Mouse (Mus musculus) CH12.LX (cell line): ENCODE data around the gene Ash1l. TPM values are rescaled to one million over a fixed set of nuclear protein-coding genes. Genes with fewer than 3 reads are reported as not detected.

Experiments
- DNase-seq: peaks from one replicate; pipeline ENCODE4 v3.0.0-alpha.2; 2013; ENCODE audit errors: extremely low read depth
- H3K27ac ChIP-seq: 2 replicates; pipeline ENCODE4 v1.5.1; 2012; ENCODE audit warnings: low read depth, mild to moderate bottlenecking, control low read depth, moderate library complexity; ENCODE audit not compliant: insufficient read depth
- H3K27me3 ChIP-seq: replicated peaks from 2 replicates; pipeline ENCODE3; 2012; ENCODE audit warnings: inconsistent platforms
- H3K36me3 ChIP-seq, 2 experiments: replicated peaks in 1 of 2; 2 replicates each; pipeline versions ENCODE3 to v1.6.1; 2012; ENCODE audit warnings: inconsistent platforms in 1 of 2, low read length in 1 of 2, mild to moderate bottlenecking in 1 of 2, mixed read lengths in 1 of 2, moderate library complexity in 1 of 2; ENCODE audit not compliant: control insufficient read depth in 1 of 2, insufficient read depth in 1 of 2
- H3K4me1 ChIP-seq, 2 experiments: 2 replicates each; pipeline ENCODE4 v1.6.1; 2012; ENCODE audit warnings: inconsistent platforms in 1 of 2, moderate library complexity in 1 of 2; ENCODE audit not compliant: insufficient read depth in 2 of 2, control insufficient read depth in 1 of 2
- H3K4me2 ChIP-seq: 2 replicates; pipeline ENCODE4 v1.6.1; 2012; ENCODE audit warnings: low read depth, mild to moderate bottlenecking, control low read depth; ENCODE audit not compliant: poor library complexity, insufficient read depth, severe bottlenecking
- H3K4me3 ChIP-seq, 3 experiments: fragments of 150-350 bp in 1 of 3; sonication (generic) in 1 of 3; replicated peaks in 1 of 3; 2 replicates each; pipeline versions ENCODE3 to v1.5.1; 2011 to 2012; ENCODE audit warnings: low read depth in 2 of 3, low read length in 2 of 3, mild to moderate bottlenecking in 2 of 3, moderate library complexity in 2 of 3, control low read depth in 1 of 3, improper control_type of control experiment in 1 of 3, inconsistent platforms in 1 of 3, mixed read lengths in 1 of 3; ENCODE audit not compliant: poor library complexity in 1 of 3
- H3K79me2 ChIP-seq: replicated peaks from 2 replicates; pipeline ENCODE4 v1.6.1; 2012; ENCODE audit warnings: mild to moderate bottlenecking, moderate library complexity; ENCODE audit not compliant: control insufficient read depth, poor library complexity, insufficient read depth, severe bottlenecking; ENCODE audit errors: extremely low read depth
- H3K9ac ChIP-seq: 2 replicates; pipeline ENCODE4 v1.6.1; 2012; ENCODE audit warnings: low read depth, mild to moderate bottlenecking, control low read depth, moderate library complexity; ENCODE audit not compliant: insufficient read depth
- H3K9me3 ChIP-seq: replicated peaks from 2 replicates; pipeline ENCODE3; 2012; ENCODE audit warnings: low read length, inconsistent platforms, mixed read lengths
- CHD1 ChIP-seq: IDR thresholded peaks from 2 replicates; pipeline ENCODE4 v1.6.1; 2012; ENCODE audit warnings: low read depth, low read length, improper control_type of control experiment, inconsistent platforms
- CHD2 ChIP-seq: IDR thresholded peaks from 2 replicates; pipeline ENCODE4 v1.6.1; 2011; ENCODE audit warnings: low read length, improper control_type of control experiment
- ETS1 ChIP-seq: conservative IDR thresholded peaks from 2 replicates; pipeline ENCODE4 v1.6.1; 2012; ENCODE audit warnings: low read depth, mild to moderate bottlenecking, inconsistent platforms, low read length, improper control_type of control experiment, moderate library complexity
- IRF4 ChIP-seq: IDR thresholded peaks from 2 replicates; pipeline ENCODE4 v1.6.1; 2014; ENCODE audit warnings: low read depth, mild to moderate bottlenecking, inconsistent platforms, low read length, improper control_type of control experiment
- JUND ChIP-seq: conservative IDR thresholded peaks from 2 replicates; pipeline ENCODE4 v1.6.1; 2011; ENCODE audit warnings: low read depth, low read length, improper control_type of control experiment
- MAZ ChIP-seq: IDR thresholded peaks from 2 replicates; pipeline ENCODE4 v1.6.1; 2012; ENCODE audit warnings: low read depth, mild to moderate bottlenecking, inconsistent platforms, low read length, improper control_type of control experiment, moderate library complexity
- MYC ChIP-seq: IDR thresholded peaks from 2 replicates; pipeline ENCODE4 v1.6.1; 2011; ENCODE audit warnings: low read depth, mild to moderate bottlenecking, improper control_type of control experiment, low read length
- NELFE ChIP-seq: IDR thresholded peaks from 2 replicates; pipeline ENCODE4 v1.6.1; 2011; ENCODE audit warnings: low read depth, low read length, improper control_type of control experiment
- POLR2AphosphoS2 ChIP-seq: IDR thresholded peaks from 2 replicates; pipeline ENCODE4 v1.6.1; 2011; ENCODE audit warnings: low read depth, low read length, improper control_type of control experiment
- RAD21 ChIP-seq: IDR thresholded peaks from 2 replicates; pipeline ENCODE4 v1.6.1; 2011; ENCODE audit warnings: low read depth, mild to moderate bottlenecking, low read length, improper control_type of control experiment, moderate library complexity
- TBP ChIP-seq: conservative IDR thresholded peaks from 2 replicates; pipeline ENCODE4 v1.6.1; 2011; ENCODE audit warnings: low read depth, low read length, improper control_type of control experiment
- USF1 ChIP-seq: IDR thresholded peaks from 2 replicates; pipeline ENCODE4 v1.6.1; 2014; ENCODE audit warnings: low read depth, mild to moderate bottlenecking, inconsistent platforms, low read length, improper control_type of control experiment
- ZC3H11A ChIP-seq: IDR thresholded peaks from 2 replicates; pipeline ENCODE4 v1.6.1; 2012; ENCODE audit warnings: low read depth, mild to moderate bottlenecking, inconsistent platforms, low read length, improper control_type of control experiment
- dilution Hi-C: fragments of 300-500 bp; cut with MboI; formaldehyde crosslinking; loops from 2 replicates; pipeline ENCODE4 v1.14.3; 2020; ENCODE audit warnings: low sequenced_read_pairs; ENCODE audit not compliant: extremely low pct_unique_long_range_greater_than_20kb, extremely low pct_ligation_motif_present
- in situ Hi-C: fragments of 300-500 bp; cut with MboI; formaldehyde crosslinking; loops from 3 replicates; pipeline ENCODE4 v1.14.3; 2019; ENCODE audit warnings: low sequenced_read_pairs, low pct_ligation_motif_present, low pct_unique_long_range_greater_than_20kb, mixed read lengths
- polyA plus RNA-seq: library from polyadenylated mRNA; unstranded; fragments of >175 nt; gene quantifications from 2 replicates; pipeline ENCODE4 v1.2.1, GENCODE M21; 2012; ENCODE audit warnings: low read depth; ENCODE audit not compliant: insufficient read length
- total RNA-seq, 2 experiments: library from RNA; depleted of rRNA; stranded (reverse); fragments of 300-350 nt in 1 of 2; fragments of >200 nt in 1 of 2; gene quantifications; 2 replicates each; pipeline ENCODE4 v1.2.3; 2012 to 2014

The Ash1l gene
- total and polyA plus RNA-seq, 3 experiments = 2.9 to 9.7 (median 5.8) TPM

DNA sequence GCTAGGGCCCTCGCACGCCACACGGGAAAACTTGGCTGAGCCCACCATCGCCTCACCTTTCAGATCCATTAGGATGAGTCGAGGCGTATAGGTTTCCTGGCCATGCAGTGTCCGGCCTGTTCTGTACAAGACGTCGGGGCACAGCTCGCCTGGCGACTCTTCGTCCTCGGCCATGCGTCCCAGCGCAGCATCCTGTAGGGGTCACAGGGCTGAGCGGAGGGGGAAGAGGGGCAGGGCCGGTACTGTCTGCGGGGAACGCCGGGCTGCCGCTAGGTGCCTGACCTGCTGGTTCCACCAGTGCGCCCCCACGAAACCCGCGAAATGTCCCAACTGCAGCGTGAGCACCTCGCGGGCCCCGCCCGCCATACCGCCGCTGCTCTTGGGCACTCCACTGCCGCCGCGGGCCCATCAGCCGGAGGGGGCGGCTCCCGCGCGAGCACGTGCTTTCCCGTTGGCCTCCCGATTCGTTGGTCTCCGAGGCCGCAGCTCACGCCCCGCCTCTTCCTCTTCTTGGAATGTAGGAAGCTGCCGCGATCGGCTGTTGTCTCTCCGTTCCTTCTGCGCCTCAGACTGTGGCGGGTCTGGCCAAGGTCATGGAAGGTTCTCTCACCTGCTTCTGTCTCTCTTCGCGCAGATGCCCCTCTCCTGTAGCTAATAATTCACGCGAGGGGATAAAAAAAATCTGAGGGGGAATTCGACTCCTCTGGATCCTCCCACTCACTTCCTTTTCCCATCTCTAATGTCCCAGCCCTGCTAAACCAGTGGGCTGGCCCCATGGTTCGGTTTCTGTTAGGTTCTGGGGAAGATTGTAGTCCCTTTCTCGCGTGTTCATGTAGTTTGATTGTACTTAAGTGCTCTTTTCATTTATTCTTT, 36.7 kb upstream of the Ash1l start, which contains the start of gene Msto1 (continued):
- no peak; the same call in 1 of the 2 replicates for TF ChIP-seq MAZ
- peak; percentile 63 for TF ChIP-seq IRF4
- TF ChIP-seq CHD2 = peak; percentile 42; the same call in 1 of the 2 replicates
- TF ChIP-seq USF1 = peak; percentile 90
- peak; percentile 90 for TF ChIP-seq TBP
- no peak for TF ChIP-seq JUND
- TF ChIP-seq ETS1 = no peak
- peak; percentile 84 for TF ChIP-seq MYC
- peak; percentile 83; the same call in 1 of the 2 replicates for TF ChIP-seq POLR2AphosphoS2

DNA sequence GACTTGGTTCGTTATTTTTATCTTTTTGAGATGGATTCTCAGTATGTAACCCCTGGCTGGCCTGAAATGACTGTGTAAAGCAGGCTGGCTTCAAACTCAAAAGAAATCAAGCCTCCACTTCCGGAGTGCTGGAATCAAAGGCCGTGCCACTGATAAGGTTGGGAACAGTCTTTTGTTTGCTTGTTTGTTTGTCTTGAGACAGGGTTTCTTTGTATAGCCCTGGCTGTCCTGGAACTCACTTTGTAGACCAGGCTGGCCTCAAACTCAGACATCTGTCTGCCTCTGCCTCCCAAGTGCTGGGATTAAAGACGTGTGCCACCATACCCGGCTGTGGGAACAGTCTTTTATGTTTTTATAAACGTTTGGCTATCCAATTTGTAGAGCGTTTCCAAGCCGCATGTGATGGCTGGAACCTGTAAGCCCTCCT, 36.0 kb upstream of the Ash1l start:
- H3K79me2 ChIP-seq = peaks cover 13% of the 10 kb centered on the region; the same call in 1 of the 2 replicates
- peaks cover 5 to 16% of the 10 kb centered on the region in 2 experiments; a peak in 3 of 4 replicates for H3K4me1 ChIP-seq
- in situ Hi-C loops = no loop called here
- peak overlapping the region; percentile 93 for H3K4me2 ChIP-seq
- H3K36me3 ChIP-seq = peaks cover 29 to 50% of the 10 kb centered on the region in 2 experiments
- H3K9ac ChIP-seq = peak overlapping the region; percentile 77
- DNase-seq = peak; percentile 38
- dilution Hi-C loops = no loop called here
- no peaks in the 10 kb centered on the region for H3K9me3 ChIP-seq
- no peaks in the 10 kb centered on the region for H3K27me3 ChIP-seq
- no peak overlapping the region for H3K27ac ChIP-seq
- H3K4me3 ChIP-seq = peak overlapping the region; percentile 80 to 93 (median 86)
- TF ChIP-seq NELFE = no peak

DNA sequence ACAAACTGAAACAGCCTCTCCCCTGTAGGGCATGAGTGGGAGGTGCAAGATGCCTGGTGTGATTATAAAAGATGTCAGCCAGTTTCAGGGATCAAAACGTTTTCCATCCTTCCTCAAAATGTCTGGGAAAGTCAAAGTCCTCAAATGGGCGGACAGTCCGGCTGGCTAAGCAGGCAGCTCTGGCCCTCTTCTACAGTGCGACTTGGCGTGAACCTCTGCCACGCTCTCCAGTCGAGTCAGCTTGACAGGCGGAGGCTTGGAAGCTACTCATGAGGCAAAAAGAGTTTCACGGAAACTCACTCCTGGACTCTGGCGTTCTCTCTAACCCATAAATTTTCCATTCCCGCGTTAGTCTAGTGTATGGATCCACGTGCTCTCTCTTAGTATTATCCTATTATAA, 31.4 kb upstream of the Ash1l start:
- dilution Hi-C loops = no loop called here
- Histone ChIP-seq H3K4me1 (peaks cover 0 to 5% of the 10 kb centered on the region in 2 experiments; a peak in 1 of 4 replicates), H3K9ac (no peak overlapping the region), H3K4me3 (no peak overlapping the region), H3K27me3 (no peaks in the 10 kb centered on the region), H3K9me3 (peaks cover 9% of the 10 kb centered on the region), H3K4me2 (no peak overlapping the region), H3K79me2 (peaks cover 4% of the 10 kb centered on the region; the same call in 1 of the 2 replicates), H3K36me3 (peaks cover 28 to 55% of the 10 kb centered on the region in 2 experiments), H3K27ac (no peak overlapping the region)
- in situ Hi-C loops = no loop called here
- no peak for DNase-seq
- TF ChIP-seq CHD1 (no peak), RAD21 (no peak), MYC (no peak), ZC3H11A (no peak), ETS1 (no peak)
